Mouse (Mus musculus) kidney, adult 2 months (tissue): ENCODE results near the gene Ccz1. TPM values are rescaled to one million over a fixed set of nuclear protein-coding genes. Genes with fewer than 3 reads are reported as not detected.

Source experiments
- DNase-seq: peaks from one replicate; pipeline ENCODE4 v3.0.0; 2021
- H3K27ac ChIP-seq: fragments of 200-500 bp; 2 replicates; pipeline ENCODE4 v1.5.1; 2012; ENCODE audit warnings: low read depth, low read length, control low read depth, inconsistent platforms; ENCODE audit not compliant: insufficient read depth
- H3K27me3 ChIP-seq: fragments of 200-500 bp; replicated peaks from 2 replicates; pipeline ENCODE4 v1.6.1; 2012; ENCODE audit warnings: mild to moderate bottlenecking, moderate library complexity, low read length, inconsistent platforms; ENCODE audit not compliant: control insufficient read depth, insufficient read depth
- H3K36me3 ChIP-seq: fragments of 200-500 bp; 2 replicates; pipeline ENCODE4 v1.6.1; 2012; ENCODE audit warnings: mild to moderate bottlenecking, moderate library complexity, low read length, inconsistent platforms; ENCODE audit not compliant: control insufficient read depth, insufficient read depth
- H3K4me1 ChIP-seq: fragments of 200-500 bp; 2 replicates; pipeline ENCODE4 v1.6.1; 2011; ENCODE audit warnings: low read length; ENCODE audit not compliant: control insufficient read depth, insufficient read depth
- H3K4me3 ChIP-seq: fragments of 200-500 bp; 2 replicates; pipeline ENCODE4 v1.5.1; 2011; ENCODE audit warnings: mild to moderate bottlenecking, low read depth, low read length, control low read depth; ENCODE audit not compliant: insufficient read depth
- CTCF ChIP-seq: fragments of 200-500 bp; conservative IDR thresholded peaks from 2 replicates; pipeline ENCODE4 v1.5.1; 2011; ENCODE audit warnings: low read depth, mild to moderate bottlenecking, control low read depth, low read length, moderate library complexity, mixed read lengths; ENCODE audit not compliant: insufficient read depth, insufficient read length
- POLR2A ChIP-seq: fragments of 200-500 bp; IDR thresholded peaks from one replicate; pipeline ENCODE4 v1.6.1; 2011; ENCODE audit warnings: low read depth, low read length, control low read depth
- WGBS: fragments of 180-500 bp; shearing (Covaris S2); methylation state at CpG from one replicate; pipeline ENCODE4 v1.1.7; 2018; 5-methylcytosine and 5-hydroxymethylcytosine counted together
- polyA plus RNA-seq: library from polyadenylated mRNA; depleted of rRNA; stranded (reverse); fragments of >200 nt; gene quantifications from 2 replicates; pipeline ENCODE4 v1.2.3, GENCODE M21; 2012; rRNA removed

The Ccz1 gene
- polyA plus RNA-seq, 1 experiment = 17.3 TPM

DNA sequence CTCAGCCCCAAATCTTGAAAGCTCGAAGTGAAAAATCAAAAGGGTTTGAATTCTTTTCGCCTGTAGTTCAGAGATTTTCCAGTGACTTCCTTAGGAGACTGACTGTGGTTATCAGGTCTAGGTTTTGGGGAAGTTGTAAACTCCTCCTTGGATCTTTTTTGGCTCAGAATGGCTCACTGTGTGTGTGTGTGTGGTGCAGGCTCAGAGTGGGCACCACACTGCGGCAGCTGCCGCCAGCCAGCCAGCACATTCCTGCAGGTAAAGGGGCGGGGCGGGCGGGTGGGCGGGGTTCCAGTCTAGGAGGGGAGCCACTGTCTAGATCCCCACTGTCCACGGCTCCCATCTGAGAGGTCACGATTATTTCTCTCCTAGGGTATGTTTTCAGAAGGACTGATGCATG lies 73.1 kb downstream of the Ccz1 start:
- no peaks in the 10 kb centered on the region for H3K4me1 ChIP-seq
- H3K36me3 ChIP-seq = no peaks in the 10 kb centered on the region
- DNase-seq = no peak
- WGBS = 18% methylated on average over 10 of the region's 10 CpGs
- no peak overlapping the region for H3K4me3 ChIP-seq
- H3K27me3 ChIP-seq = no peaks in the 10 kb centered on the region
- no peak overlapping the region for H3K27ac ChIP-seq
- TF ChIP-seq CTCF (no peak), POLR2A (no peak)

Other genes starting within 250 kb of the Ccz1 start
- gene Eif2ak1, start 197.1 kb downstream of the Ccz1 start, polyA plus RNA-seq = 29.9 TPM in 2 replicates
- 0.08 and 0.14 TPM in 2 replicates for gene Ankrd61, start 117.2 kb downstream of the Ccz1 start, polyA plus RNA-seq
- 35.9 and 41.9 TPM in 2 replicates for gene Aimp2, start 105.0 kb downstream of the Ccz1 start, polyA plus RNA-seq
- gene Pms2, start 104.9 kb downstream of the Ccz1 start, polyA plus RNA-seq = 2.0 and 2.5 TPM in 2 replicates
- not detected in 2 replicates for gene Gm42421, start 86.7 kb downstream of the Ccz1 start, polyA plus RNA-seq
- 0.31 and 0.61 TPM in 2 replicates for gene Rsph10b, start 81.8 kb downstream of the Ccz1 start, polyA plus RNA-seq
- not detected in 2 replicates for gene Ocm, start 11.8 kb upstream of the Ccz1 start, polyA plus RNA-seq
- 29.9 and 30.6 TPM in 2 replicates for gene Lmtk2, start 85.6 kb upstream of the Ccz1 start, polyA plus RNA-seq
- gene Bhlha15, start 175.4 kb upstream of the Ccz1 start, polyA plus RNA-seq = 0.14 and 0.24 TPM in 2 replicates
- gene Tecpr1, start 208.7 kb upstream of the Ccz1 start, polyA plus RNA-seq = 35.6 and 36.6 TPM in 2 replicates
- gene Bri3, start 229.6 kb upstream of the Ccz1 start, polyA plus RNA-seq = 190 and 242 TPM in 2 replicates